Mouse (Mus musculus): ENCODE results near the gene Ctnnbl1.

The Ctnnbl1 gene

DNA sequence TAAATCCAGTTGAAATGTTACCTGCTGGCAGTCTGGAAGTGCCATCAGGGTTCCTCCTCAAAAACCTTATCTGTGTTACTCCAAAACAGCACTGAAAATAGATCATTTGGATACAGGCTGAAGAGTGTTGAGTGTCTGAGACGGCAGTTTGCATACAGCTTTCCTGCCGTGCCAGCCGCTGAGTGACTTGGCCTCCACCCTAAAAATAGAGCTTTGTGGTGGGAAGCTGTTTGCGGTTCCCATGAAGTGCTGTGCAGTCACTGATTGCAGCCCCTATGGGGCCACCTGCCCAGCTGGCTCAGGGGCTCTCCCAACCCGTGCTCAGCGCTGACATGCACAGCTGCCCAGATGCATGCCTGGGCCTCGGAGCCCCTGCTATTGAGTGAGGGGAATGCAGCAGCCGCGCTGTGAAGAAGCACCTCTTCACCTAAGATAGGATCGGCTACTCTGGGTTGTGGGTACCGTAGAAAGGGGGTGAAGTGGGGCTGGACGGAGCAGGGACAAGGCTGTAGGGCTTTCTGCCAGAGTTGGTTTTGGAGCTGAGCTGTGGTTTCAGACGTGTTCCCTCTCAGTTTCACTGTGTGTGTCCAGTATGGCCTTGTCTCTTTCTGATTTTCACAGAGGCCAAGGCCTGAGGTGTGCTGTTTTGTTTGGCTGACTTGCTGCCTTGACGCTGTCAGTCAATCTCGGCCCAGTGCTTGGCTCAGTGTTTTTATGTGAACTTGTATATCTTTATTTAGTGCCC is 81.5 kb downstream of the Ctnnbl1 start:
- DNase-seq (ENCODE audit: inconsistent ontology term), result no peak

DNA sequence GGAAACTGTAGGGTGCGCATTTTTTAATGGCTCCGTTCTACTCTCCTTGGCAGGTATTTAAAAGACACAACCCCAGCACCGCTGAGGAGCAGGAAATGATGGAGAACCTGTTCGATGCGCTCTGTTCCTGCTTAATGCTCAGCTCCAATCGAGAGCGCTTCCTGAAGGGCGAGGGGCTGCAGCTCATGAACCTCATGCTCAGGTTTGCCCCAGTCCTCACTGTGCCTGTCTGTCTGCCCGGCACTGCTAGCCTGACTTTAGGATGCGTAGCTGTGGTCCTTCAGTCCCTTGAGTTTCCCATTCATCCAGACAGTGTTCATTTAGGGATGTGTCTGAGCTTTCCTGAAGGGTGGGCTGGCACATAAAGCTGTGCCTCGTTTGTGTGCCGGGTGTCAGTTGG is 82.2 kb downstream of the Ctnnbl1 start:
- no peak for DNase-seq (ENCODE audit: inconsistent ontology term)

DNA sequence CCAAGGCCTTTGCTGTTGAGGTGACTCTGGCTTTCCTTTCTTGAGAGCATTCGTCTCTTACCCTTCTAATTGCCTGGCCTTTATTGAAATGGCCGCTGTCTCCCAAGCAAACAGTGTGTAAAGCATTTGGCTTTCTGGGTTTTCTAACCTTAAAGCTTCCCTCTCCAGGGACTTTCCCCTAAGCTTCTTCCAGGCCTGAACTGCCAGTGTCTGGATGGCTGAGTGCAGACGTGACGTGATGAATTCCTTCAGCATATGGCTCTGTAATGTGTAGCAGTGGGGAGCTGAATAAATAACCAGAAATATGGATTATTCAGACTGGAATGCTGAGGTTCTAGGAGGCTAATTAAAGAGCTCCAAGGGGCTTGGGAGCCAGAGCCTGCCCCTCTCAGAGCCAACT is 84.1 kb downstream of the Ctnnbl1 start:
- no peak for DNase-seq (ENCODE audit: inconsistent ontology term)

DNA sequence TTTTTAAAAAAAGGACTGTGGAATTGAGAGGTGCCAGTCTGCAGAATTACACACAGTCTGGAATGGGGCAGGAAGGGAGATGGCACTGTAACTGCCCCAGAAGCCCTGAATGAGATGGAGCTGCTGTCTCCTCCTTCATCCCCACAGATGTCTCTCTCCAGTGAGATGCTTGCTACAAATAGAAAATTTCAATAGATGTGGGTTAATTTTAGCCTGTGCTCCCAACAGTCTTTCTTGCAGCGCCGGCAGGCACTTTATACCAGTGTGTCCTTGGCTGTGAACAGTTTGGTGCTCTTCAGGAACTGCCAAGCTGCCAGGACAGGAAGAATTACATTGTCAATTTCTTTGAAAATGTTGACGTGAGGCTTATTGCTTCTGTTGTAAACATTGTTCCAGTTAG is 86.3 kb downstream of the Ctnnbl1 start:
- no peak for DNase-seq (ENCODE audit: inconsistent ontology term)

DNA sequence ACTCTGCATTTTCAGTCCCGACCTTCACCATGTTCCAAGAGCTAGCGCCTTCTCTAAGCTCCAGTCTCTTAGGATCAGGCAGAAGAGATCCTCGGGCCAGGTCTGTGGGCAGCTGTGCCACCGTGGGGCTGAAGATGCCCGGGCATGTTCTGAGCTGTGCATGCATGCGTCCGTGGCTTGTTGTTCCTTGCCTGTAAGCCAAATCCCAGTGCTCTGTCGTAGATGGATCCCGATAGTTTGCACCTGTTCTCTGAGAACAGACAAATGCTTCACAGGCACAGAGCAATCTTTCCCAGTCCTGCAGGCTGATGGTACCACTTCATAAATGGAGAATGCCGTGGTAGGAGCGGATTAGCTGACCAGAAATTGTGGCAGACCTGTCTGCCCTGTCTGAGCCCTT is 87.0 kb downstream of the Ctnnbl1 start:
- DNase-seq (ENCODE audit: inconsistent ontology term), result no peak

DNA sequence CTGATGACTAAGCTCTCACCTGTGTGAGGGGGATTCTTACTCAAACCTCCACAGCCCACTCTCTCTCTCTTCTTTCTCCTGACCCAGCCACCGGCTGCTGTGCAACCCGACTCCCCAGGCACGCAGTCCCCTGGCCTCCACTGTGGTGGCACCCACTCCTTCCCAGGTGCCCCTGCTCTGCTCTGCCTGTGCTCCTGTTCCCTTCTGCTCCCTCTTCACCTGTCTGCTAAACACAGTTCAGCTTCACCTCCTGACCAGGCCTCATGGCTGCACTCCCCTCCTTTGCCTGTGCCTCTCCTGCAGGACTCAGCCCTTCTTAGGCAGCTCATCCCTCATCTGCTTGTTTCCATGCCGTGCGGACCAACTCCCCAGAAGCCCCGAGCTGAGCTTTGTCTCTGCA is 92.9 kb downstream of the Ctnnbl1 start:
- DNase-seq (ENCODE audit: inconsistent ontology term), result no peak

DNA sequence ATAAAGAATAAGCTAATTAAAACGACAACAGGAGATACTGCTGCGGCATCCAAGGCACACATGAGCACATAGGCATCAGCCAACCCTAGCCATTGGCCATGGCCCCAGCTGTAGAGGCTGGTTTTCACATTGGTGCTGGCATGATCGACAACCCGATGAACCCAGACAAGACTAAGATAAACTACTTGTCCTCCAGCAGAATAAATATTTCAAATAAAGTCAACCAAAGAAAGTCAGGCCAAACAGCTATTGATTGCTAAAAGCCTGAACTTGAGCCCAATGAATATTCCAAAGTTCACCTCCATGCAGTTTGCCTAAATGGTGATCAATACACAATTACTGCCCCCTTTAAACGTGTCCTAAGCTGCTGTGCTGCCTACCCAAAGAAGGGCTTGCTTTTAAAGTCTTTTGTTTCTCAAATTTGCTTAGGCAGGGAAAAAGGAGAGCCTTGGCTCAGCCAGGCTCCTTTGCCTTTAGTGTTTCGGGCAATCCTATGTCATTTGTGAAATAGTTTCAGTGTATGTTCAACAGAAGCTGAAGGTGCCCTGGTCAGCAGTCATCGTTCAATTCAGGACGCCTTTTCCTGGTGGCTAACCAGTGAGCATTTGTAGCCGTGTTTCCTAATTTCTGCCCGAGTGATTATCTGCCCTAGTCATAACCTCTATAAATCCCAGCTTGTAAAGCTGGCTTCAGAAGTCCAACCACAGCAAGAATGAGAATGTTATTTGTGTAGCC is 93.6 kb downstream of the Ctnnbl1 start:
- DNase-seq (ENCODE audit: inconsistent ontology term), result no peak

DNA sequence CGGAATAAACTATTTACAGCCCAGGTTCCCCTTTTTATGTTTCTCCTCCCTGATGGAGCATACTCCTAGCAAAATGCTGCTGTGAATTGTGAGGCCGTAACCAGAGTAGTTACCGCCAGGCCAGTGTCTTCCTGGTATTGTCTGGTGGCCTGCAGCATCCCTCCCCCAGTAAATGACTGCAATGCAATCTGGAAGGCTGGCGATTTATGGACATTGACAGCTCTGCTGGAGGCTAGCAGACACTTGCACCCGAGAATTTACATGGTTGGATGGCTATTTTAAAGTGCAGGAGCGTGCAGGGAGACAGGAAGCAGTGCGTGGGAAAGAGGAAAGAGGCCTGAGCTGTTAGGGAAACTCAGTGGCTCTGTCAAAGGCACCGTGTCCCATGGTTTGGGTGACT is 99.8 kb downstream of the Ctnnbl1 start:
- no peak for DNase-seq (ENCODE audit: inconsistent ontology term)

DNA sequence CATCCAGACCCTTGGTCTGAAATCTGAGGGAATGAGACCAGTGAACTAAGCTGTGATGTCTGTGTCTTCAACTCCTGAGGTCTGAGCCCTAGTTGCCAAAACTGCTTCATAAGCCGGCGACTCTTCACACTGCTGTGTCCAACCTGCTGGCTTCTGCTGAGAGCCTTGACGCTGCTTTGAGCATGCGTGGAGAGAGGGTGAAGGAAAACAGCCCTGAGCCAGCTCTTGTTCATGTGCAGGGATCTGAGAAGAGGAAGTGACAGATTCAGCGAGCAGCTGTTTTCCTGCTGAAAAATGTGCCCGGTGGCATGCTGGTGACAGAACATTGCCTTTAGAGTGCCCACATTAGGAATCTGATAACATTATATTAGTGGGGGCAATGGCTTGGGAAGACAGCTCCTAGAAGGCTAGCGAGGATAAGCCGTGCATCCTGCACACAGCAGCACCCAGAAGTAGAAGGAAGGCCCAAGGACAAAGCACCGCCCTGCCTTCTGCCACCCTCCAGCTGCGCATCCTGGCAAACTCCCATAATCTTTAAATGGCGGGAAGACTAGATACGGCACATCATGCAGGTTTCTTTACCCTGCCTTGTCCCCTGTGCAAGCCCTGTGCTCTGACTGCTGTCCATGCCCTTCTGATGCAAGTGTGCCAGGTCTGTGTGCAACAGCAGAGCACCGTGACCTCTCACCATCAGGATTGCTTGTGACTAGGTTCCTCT is 101.2 kb downstream of the Ctnnbl1 start:
- DNase-seq (ENCODE audit: inconsistent ontology term), result peak; percentile 12

DNA sequence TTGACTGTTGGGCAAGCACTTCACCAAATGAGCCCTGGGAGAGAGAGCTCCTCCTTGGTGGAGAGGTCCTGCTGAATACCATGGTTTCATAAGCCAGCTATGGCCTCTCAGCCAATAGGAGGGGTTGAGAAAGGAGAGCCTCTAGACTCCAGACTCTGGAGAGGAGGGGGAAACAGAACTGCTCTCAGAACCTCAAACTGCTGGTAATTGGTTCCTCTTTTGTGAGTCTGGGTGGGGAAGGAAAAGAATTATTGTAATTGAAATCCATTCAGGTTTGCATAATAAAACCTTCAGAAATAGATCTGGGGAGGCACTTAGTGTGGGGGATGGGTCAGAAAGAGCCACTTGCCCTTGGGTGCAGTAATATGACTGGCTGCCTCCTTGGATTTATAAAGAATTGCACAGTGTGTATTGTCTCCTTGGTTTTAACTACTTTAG is 103.5 kb downstream of the Ctnnbl1 start:
- no peak for DNase-seq (ENCODE audit: inconsistent ontology term)

DNA sequence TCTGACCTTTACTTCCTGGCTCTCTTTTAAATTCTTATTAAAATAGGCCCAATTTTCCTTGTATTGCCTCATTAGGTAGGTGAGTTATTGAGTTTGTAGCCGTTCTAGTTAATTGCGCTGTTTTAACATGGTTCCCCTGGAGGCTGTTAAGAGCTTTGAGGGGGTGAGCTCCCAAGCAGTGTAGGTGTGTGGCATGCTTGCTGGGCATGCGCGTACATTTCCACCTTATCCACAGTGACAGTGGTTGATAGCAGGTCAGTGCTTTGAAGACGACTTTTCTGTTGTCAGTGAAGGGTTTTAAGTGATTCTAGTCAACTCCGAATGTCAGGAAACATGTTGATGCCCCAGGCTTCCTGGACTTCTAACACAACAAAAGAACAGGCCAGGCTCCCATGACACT is 103.9 kb downstream of the Ctnnbl1 start:
- no peak for DNase-seq (ENCODE audit: inconsistent ontology term)

DNA sequence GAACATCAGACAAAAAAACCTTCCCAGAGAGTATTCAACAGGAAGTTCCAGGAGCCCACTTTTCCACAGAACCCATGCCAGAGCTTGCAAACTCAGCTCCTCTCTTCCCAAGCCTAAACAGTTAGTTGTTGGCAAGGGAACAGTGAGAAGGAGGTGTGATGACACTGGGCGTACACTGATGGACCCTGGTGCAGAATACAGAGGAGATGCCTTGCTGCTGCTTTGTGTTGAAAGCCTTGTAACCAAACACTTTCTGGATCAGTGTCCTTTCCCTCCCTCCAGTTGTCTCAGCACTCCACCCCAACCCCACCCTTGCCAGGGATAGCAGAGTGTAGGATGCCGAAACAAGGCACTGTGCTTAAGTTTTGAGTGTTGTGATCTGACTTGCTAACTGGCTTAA is 107.5 kb downstream of the Ctnnbl1 start:
- no peak for DNase-seq (ENCODE audit: inconsistent ontology term)

DNA sequence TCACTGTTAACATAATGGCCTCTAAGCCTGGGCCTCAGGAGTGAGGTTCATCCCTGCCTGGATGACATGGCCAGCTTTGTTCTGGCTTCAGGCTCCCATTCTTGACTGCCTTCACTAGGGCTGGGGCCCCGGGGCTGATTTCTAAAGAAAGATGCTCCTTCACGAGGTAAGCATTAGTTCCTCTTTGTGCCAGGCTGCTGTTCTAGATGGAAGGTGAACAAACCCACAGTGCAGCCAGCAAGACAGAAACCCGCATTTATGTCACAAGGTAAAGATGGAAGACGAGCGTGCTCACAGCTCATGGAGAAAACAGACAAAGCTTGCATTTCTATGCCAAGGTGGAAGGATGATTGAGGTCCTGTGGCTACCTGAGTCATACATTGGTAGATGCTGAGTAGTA is 108.6 kb downstream of the Ctnnbl1 start:
- DNase-seq (ENCODE audit: inconsistent ontology term), result no peak

DNA sequence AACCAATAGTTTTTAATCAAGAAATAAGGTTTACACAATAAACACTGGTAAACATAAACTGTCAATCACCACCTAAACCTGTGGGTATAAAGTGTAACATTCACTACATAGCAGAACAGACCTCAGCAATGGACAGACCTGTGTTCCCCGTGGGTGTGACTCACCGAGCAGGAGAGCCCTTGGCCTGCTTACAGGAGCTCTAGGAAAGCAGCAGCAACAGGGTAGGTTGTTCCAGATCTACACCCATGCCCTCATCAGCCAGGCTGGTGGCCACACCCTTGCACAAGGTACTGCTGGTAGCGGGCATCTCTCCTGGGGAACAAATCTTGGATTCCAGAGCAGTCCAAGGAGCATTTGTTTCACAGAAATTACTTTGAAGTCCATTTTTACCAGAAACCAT is 115.9 kb downstream of the Ctnnbl1 start:
- DNase-seq (ENCODE audit: inconsistent ontology term), result no peak

DNA sequence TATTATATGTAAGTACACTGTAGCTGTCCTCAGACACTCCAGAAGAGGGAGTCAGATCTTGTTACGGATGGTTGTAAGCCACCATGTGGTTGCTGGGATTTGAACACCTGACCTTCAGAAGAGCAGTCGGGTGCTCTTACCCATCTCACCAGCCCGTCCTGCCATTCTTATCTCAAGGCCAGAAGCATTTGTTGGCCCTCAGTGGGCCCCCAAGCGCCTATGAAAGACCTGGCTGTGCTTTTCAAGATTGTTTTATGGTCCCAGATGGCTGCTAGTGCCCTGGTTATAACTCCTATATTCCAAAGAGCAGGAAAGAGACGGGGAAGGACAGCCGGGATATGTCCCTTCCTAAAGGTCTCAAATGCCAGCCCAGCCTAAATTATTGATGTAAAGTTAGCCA is 118.6 kb downstream of the Ctnnbl1 start:
- DNase-seq (ENCODE audit: inconsistent ontology term), result no peak

DNA sequence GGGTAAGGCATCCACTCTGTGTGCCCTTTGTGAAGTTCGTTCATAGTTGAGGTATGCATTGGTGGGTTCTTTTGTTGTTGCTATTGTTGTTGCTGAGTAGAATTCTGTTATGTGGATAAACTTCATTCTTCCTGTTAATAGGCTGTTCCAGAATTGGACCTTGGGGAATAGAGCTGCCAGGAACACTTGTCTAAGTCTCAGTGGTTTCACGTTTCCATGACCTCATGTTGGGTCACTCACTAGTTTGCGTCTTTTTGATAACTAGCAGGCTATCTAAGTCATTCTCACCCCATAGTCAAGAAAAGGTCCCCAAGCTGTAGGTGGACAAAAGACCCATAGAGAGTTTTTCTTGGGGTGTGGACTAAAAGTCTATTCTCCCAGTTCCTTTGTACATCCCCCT is 120.3 kb downstream of the Ctnnbl1 start:
- no peak for DNase-seq (ENCODE audit: inconsistent ontology term)

DNA sequence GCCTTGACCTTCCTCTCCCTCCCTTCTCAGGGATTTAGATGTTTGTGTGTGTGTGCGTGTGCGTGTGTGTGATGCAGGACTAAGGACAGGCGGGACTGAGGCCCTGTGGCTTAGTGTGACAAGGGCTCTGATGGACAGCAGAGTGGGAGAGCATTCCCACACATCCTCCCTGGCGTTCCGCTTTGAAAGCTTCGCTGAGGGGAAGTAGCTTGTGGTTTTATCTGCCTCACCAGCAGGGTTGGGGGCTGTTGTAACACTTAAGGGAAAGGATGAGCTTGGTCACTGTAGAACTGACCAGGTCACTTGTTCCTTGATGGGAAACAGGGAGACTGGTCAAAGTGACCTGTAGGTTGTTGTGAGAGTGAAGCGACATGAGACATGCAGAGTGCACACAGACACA is 121.1 kb downstream of the Ctnnbl1 start:
- DNase-seq (ENCODE audit: inconsistent ontology term), result no peak

DNA sequence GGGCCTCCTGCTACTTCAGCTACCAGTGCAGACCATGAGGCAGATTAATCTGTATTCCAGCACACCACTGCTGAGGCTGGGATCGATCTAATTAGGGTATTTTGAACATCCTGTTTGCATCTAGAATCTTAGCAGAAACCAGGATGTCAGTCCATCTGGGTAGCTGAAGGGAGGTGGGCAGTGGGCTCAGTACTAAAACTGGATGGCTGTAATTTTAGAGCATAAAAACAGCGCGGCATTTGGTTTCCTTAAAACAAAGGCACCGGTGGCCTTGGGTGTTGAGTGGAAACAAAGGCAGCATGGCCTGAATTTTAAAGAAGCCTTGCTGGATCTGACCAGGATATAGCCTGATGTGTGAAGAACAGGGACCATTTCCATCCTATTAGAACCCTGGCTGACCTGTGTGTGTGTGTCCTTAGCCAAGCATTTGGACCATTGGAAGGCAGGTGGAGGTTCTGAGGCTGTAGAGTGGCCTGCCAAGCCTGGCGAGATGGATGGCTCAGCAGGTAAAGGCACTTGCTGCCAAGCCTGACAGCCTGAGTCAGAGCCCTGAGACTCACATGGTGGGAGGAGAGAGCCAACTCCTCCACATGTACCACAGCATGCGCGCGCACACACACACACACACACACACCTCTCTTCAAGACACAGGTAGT is 122.0 kb downstream of the Ctnnbl1 start:
- no peak for DNase-seq (ENCODE audit: inconsistent ontology term)

DNA sequence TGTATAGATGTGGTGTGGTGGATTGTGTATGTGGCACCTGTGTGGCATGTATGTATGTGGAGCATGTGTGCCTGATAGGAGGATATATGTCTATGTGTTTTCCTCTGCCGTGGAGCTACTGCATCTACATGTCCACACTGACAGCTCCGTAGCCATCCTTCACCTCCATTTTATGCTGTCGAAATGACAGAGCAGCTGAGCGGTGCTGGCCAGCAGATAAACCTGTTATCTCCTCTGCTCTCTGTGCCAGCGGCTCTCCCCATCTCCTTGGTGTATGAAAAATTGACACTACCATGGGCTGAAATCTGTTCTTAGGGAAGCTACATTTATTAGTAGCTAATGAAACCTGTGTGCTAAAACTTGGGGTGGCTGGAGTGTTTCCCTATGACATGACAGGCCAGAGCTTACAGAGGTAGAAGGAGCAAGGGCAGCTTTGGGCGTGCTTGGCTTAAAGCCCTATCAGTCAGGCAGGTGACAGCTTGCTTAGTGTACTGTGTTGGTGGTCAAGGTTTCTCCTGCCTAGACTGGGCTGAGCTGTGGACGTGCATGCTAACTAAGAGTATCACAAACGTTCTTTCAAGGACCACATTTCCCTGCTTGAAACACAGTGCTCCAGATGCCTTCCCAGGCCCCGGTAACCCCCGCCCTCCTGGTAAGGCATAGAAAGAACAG is 124.2 kb downstream of the Ctnnbl1 start:
- no peak for DNase-seq (ENCODE audit: inconsistent ontology term)

DNA sequence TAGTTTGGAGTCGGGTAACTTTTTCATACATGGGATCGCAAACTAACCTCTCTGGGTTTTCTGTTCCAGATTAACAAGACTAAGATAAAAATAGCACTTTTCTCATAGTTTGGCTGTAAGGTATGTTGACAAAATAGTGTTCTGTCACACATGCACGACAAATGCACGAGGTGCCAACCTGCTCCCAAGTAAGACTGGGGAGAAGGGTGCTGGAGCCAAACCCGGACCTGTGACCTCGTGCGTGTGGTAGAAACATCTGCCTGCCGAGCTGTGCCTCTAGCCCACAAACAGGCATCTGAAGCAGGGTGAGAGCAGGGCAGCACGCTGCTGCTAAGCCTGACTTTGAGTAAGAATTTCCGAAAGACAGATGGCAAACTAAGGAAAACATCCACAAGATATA is 125.1 kb downstream of the Ctnnbl1 start:
- DNase-seq (ENCODE audit: inconsistent ontology term), result no peak

DNA sequence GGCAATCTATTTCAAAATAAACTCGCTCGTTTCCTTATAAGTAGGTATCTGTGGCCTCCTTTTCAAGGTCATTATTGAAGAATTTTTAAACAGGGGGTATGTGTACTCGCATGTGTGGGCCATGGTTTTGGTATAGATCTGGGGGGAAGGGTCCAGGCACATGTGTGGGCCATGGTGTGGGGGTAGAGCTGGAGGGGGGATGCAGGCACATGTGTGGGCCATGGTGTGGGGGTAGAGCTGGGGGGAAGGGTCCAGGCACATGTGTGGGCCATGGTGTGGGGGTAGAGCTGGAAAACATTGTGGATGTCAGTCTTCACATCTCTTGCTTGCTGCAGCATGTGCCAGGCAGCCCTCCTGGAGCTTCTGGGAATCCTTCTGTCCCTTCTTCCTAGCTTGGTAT is 129.9 kb downstream of the Ctnnbl1 start:
- no peak for DNase-seq (ENCODE audit: inconsistent ontology term)

DNA sequence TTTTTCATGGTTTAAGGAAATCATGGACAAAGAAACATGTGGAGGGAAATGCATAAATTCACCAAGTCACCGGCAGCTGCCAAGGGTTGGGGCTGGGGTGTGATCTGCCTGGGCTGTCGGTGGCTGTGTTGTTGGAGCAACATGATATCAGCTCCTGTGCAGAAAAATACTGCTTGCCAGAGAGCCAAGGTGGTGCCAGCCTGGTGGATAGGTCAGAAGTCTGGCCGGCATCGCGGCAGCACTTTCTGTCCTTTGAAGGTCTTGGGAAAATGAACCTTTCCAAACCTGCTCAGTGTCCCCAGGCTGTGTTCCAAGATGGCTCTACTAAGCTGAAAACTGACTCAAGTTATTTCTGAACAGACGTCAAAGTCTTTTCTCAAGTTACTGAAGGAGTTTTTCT is 133.0 kb downstream of the Ctnnbl1 start:
- no peak for DNase-seq (ENCODE audit: inconsistent ontology term)
